Mouse (Mus musculus): ENCODE measurements at regions not wholly inside any gene's neighbourhood (a gene's known extent, or its start where the extent isn't known, plus 50 kb on each side); places are given as distances from the start of the nearest gene placed in this dataset.

- TF ChIP-seq ZNF384 (IDR thresholded peaks at IDR 0.05; ENCODE audit: low read depth, low read length) (no peak), CHD2 (IDR thresholded peaks at IDR 0.05; ENCODE audit: low read depth, low read length) (no peak), HCFC1 (IDR thresholded peaks at IDR 0.05; ENCODE audit: borderline replicate concordance, insufficient read depth, low read length) (no peak), ZC3H11A (IDR thresholded peaks at IDR 0.05; ENCODE audit: borderline replicate concordance, low read depth, low read length) (no peak)
Observed at GRCm38 (mm10) chr8:91854369-91854768, 52.5 kb upstream of the Irx3 start.
